Mouse (Mus musculus) embryonic facial prominence, embryonic 12.5 days (tissue): ENCODE results near the gene Mlec. TPM values are rescaled to one million over a fixed set of nuclear protein-coding genes. Genes with fewer than 3 reads are reported as not detected.

ENCODE experiments used
- ATAC-seq: fragments of 200-750 bp; cut with Nextera tagmentation; 2 replicates; pipeline ENCODE4 v1.8.0; 2017; ENCODE audit not compliant: insufficient number of reproducible peaks, insufficient read depth, low FRiP score, low TSS enrichment
- H3K27ac ChIP-seq: fragments of 300-500 bp; sonication (generic); 2 replicates; pipeline ENCODE4 v1.5.1; 2016; ENCODE audit warnings: mild to moderate bottlenecking
- H3K27me3 ChIP-seq: fragments of 300-500 bp; sonication (generic); 2 replicates; pipeline ENCODE4 v1.6.1; 2016; ENCODE audit warnings: mild to moderate bottlenecking, moderate library complexity
- H3K36me3 ChIP-seq: fragments of 300-500 bp; sonication (generic); 2 replicates; pipeline ENCODE4 v1.6.1; 2016; ENCODE audit warnings: mild to moderate bottlenecking
- H3K4me1 ChIP-seq: fragments of 300-500 bp; sonication (generic); 2 replicates; pipeline ENCODE4 v1.6.1; 2016
- H3K4me2 ChIP-seq: fragments of 300-500 bp; sonication (generic); replicated peaks from 2 replicates; pipeline ENCODE4 v1.6.1; 2016; ENCODE audit warnings: mild to moderate bottlenecking, moderate library complexity
- H3K4me3 ChIP-seq: fragments of 300-500 bp; sonication (generic); 2 replicates; pipeline ENCODE4 v1.5.1; 2016; ENCODE audit warnings: mild to moderate bottlenecking
- H3K9ac ChIP-seq: fragments of 300-500 bp; sonication (generic); 2 replicates; pipeline ENCODE4 v1.6.1; 2016; ENCODE audit warnings: mild to moderate bottlenecking, moderate library complexity
- H3K9me3 ChIP-seq: fragments of 300-500 bp; sonication (generic); 2 replicates; pipeline ENCODE4 v1.6.1; 2016; ENCODE audit warnings: mild to moderate bottlenecking, moderate library complexity
- WGBS: fragments of 180-500 bp; shearing (Covaris S2); methylation state at CpG from one replicate; pipeline ENCODE4 v1.1.7; 2016; 5-methylcytosine and 5-hydroxymethylcytosine counted together
- polyA plus RNA-seq: library from polyadenylated mRNA; unstranded; fragments of >200 nt; fragmentation: Nextera tagmentation; extraction: Ambion mirVana; gene quantifications from 2 replicates; pipeline ENCODE4 v1.2.1, GENCODE M21; 2016

Mlec gene
- polyA plus RNA-seq, 1 experiment from 2014 or later = 86.6 TPM

DNA sequence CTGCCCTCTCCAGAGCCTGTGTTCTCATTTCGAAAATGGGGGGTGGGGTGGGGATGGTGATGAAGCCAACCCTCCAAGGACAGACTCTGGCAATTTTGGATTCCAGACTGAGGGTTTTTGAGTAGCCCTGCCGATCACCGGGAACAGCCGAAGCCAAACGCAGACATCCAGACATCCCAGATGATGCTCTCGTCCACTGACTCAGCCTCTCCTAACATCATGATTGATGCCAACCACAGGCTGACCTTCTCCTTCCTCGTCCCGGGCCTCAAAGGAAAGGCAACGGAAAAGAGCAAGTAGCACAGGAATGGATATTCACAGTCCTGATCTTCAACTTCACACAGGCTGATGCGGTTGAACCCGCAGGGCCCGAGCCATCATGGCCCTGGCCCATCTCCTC is 32.1 kb upstream of the Mlec start:
- Histone ChIP-seq H3K4me3 (no peak overlapping the region), H3K27ac (no peak overlapping the region), H3K9me3 (no peaks in the 10 kb centered on the region), H3K4me1 (peaks cover 43% of the 10 kb centered on the region), H3K36me3 (no peaks in the 10 kb centered on the region), H3K9ac (no peak overlapping the region), H3K27me3 (peaks cover 78% of the 10 kb centered on the region), H3K4me2 (no peak overlapping the region)
- ATAC-seq = no peak
- WGBS = 51% methylated on average over 12 of the region's 12 CpGs

DNA sequence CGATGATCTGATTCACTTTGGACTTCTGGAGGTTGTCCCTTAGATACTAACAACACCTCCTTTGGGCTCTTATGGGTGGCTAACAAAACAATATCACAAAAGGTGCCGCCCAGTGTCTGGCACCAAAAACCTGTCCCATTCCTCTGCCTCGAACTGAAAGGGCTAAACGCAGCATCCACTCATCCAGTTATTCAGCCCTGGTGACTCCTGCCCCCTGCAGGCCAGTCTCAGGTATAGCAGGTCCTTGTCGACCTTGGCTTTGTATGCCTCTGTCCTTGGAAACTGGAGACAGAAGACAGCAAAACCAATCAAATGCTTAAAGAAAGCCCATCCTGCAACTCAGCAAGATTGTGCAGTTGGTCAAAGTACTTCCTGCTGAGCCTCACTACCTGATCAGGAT is 30.8 kb upstream of the Mlec start:
- Histone ChIP-seq H3K27me3 (peaks cover 67% of the 10 kb centered on the region), H3K36me3 (no peaks in the 10 kb centered on the region), H3K4me3 (no peak overlapping the region), H3K4me1 (peaks cover 39% of the 10 kb centered on the region), H3K27ac (no peak overlapping the region), H3K9ac (no peak overlapping the region), H3K4me2 (no peak overlapping the region), H3K9me3 (no peaks in the 10 kb centered on the region)
- WGBS = 51% methylated on average over 5 of the region's 5 CpGs
- ATAC-seq = no peak

DNA sequence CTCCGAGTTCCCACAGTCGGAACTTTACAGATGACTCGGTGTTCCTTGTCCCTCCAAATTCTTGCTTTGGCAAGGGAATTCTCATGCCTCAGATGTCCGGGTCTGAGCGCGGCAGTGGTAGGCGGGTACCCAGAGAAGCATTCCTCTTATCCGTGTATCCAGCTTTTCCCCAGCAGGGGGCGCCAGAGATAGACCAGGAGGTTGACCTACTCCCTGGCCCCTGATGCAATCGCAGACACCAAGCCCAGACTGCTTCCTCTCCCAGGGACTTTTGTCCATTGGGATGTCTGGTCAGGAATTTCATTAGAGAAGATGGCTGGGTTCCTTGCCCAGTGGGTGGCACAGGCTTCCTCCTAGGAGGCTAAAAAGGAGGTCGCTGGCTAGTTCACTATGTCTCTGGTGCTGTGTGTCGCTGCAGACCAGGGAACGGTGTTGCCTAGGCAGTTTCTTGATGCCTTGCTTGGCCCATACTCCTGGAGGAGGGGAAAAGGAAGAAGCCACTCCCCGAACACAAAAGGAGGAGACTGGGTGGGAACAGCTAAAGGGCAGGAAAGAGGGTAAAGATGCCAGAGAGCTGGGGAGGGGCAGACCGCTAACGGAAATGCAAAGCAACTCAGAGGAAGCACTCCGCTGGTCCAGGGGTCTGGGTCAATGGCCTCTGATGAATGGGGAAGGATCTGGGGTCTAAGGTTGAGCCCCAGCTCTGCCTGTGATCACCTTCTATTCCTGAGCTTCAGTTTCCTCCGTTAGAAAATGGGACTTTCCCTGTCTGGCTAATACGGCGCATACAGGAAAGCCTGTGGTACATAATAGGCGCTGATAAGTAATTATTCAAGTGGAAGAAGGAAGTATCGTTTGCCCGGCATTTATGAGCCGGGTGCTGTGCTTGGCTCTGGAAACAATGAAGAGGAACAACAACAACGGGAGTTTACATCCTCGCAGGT is 29.5 kb upstream of the Mlec start:
- H3K4me1 ChIP-seq = peaks cover 25% of the 10 kb centered on the region
- no peak overlapping the region for H3K9ac ChIP-seq
- H3K36me3 ChIP-seq = no peaks in the 10 kb centered on the region
- ATAC-seq = 0 out of 2 replicates have a peak, but pooled peaks have one; percentile 32
- peaks cover 53% of the 10 kb centered on the region for H3K27me3 ChIP-seq
- no peaks in the 10 kb centered on the region for H3K9me3 ChIP-seq
- 14% methylated on average over 26 of the region's 26 CpGs for WGBS
- H3K27ac ChIP-seq = no peak overlapping the region
- H3K4me3 ChIP-seq = no peak overlapping the region
- peak overlapping the region; percentile 31 for H3K4me2 ChIP-seq

DNA sequence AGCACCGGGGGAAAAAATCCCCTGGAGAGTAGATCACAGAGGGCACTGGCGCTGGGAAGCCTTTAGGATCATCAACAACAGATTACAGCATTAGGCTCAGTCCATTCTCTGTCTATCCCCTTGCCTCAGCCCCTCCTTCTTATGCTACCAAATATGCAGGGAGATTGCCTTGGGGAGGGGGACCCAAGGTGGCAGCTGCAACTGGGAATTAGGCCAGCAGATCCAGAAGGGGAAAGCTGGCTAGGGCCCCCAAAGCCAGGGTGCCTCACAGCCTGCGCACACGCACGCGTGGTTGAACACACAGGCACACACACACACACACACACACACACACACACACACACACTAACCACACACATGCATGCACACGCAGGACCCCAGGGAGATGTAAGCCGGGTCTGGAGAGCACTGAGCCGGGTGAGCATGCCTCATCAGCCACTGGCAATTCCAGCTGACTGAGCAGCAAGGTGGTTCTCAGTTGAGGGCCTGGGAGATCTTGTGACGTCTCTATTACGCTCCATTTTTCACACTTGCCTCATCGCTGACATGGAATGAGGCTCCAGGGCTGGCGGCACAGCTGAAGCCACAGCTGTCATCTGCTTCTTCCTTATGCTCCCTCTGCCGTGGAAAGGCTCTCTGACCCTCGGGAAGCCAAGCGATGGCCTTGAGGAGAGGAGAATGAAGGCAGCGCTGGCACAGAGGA is 28.5 kb upstream of the Mlec start:
- peaks cover 17% of the 10 kb centered on the region for H3K4me1 ChIP-seq
- no peak overlapping the region for H3K4me3 ChIP-seq
- H3K27ac ChIP-seq = 0 out of 2 replicates have a peak overlapping the region, but pooled peaks have one; percentile 6
- H3K9ac ChIP-seq = no peak overlapping the region
- peaks cover 44% of the 10 kb centered on the region for H3K27me3 ChIP-seq
- peak overlapping the region; percentile 31 for H3K4me2 ChIP-seq
- ATAC-seq = no peak
- WGBS = 34% methylated on average over 13 of the region's 17 CpGs
- H3K9me3 ChIP-seq = no peaks in the 10 kb centered on the region
- H3K36me3 ChIP-seq = no peaks in the 10 kb centered on the region

DNA sequence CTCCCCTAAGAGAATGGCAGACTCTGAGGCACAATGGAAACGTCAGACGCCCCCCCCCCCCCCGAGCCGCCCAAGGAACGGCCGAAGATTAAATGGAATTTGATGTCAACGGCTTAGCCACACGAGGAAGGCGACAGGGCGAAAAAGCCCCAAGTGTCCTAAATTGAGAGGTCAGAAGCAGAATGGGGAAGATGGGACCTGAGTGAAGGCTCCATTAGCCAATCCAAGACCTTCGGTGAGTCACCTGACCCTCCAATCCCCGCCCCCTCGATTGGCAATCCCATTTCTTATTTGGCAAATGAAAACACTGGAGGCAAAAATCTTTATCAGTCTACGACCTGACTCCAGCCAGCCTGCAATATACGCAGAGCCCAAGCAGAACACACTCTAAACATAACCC is 26.7 kb upstream of the Mlec start:
- H3K36me3 ChIP-seq = no peaks in the 10 kb centered on the region
- ATAC-seq = no peak
- H3K4me1 ChIP-seq = peaks cover 17% of the 10 kb centered on the region
- H3K4me2 ChIP-seq = peak overlapping the region; percentile 36
- WGBS = 26% methylated on average over 15 of the region's 15 CpGs
- H3K4me3 ChIP-seq = no peak overlapping the region
- no peaks in the 10 kb centered on the region for H3K9me3 ChIP-seq
- peaks cover 26% of the 10 kb centered on the region for H3K27me3 ChIP-seq
- no peak overlapping the region for H3K9ac ChIP-seq
- no peak overlapping the region for H3K27ac ChIP-seq

DNA sequence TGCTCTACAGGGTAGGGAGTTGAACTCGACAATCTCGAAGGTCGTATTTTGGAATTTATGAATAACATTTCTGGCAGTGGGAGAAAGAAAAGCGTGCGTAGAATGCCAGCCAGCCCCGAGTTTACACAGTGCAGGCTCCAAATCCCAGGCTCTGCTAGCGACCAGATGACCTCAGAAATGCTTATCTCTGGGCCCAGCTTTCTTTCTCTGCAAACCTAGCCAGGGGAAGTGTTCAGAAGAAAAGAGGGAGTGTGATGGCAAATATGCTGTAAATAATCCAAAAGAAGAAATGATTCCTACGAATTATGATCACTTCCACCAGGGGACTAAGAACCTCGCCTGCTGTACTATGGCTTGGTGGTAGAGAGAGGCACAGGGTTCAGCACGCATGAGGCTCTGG is 25.5 kb upstream of the Mlec start:
- no peak overlapping the region for H3K4me3 ChIP-seq
- 75% methylated on average over 10 of the region's 10 CpGs for WGBS
- peaks cover 19% of the 10 kb centered on the region for H3K27me3 ChIP-seq
- no peak overlapping the region for H3K9ac ChIP-seq
- H3K9me3 ChIP-seq = no peaks in the 10 kb centered on the region
- H3K4me1 ChIP-seq = peaks cover 17% of the 10 kb centered on the region
- H3K27ac ChIP-seq = no peak overlapping the region
- no peaks in the 10 kb centered on the region for H3K36me3 ChIP-seq
- no peak for ATAC-seq
- H3K4me2 ChIP-seq = no peak overlapping the region

DNA sequence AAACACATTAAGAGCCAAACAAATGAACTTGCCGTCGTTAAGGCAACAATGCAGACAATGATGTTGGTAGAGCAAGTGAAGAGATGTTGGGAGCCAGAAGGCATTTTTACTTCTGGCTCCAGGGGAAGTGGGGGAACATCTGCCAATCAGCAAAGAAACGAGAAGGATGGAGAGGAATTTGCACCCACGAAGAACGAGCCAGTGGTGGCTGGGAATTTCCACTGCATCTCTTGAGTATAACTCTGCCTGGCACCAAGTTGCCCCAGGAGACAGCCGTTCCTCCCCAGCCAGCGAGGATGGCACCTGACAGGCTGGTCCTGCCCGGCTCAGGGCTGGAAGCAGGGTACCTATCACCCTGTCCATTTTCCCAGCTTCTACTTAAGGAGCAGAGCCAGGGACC is 24.9 kb upstream of the Mlec start:
- Histone ChIP-seq H3K27ac (no peak overlapping the region), H3K9ac (no peak overlapping the region), H3K4me1 (peaks cover 17% of the 10 kb centered on the region), H3K9me3 (no peaks in the 10 kb centered on the region), H3K36me3 (no peaks in the 10 kb centered on the region), H3K27me3 (peaks cover 19% of the 10 kb centered on the region), H3K4me2 (no peak overlapping the region), H3K4me3 (no peak overlapping the region)
- WGBS = 78% methylated on average over 8 of the region's 8 CpGs
- no peak for ATAC-seq

DNA sequence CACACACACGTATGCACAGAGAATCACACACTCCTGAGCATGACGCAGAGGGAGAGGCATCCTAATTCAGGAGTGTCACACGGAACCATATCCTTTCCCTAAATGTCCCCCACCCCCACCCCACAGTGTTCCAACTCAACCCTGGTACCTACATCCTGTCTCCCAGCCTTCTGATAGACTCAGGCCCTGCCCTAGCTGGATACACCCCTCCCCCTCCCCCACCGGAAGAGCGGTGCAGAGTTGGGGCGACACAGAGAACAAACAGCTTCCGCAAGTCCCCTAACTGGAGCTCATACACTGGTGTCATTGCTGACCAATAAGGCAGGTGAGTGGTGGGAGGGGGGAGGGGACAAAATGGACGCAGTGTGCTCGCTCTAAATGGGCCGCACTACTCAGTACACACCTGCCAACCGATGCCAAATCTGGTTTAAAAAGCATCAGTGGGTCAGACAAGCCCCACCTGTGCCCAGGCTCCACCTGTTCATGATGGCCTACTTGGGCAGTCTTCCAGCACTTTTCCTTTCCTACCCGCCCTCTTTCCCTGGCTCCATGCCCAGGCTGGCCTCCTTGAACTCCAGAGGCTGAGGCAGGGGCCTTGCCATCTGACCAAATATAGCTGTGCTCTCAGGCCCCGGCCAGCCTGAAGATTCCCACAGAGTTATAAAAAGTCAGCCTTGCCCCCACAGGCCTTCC is 23.4 kb upstream of the Mlec start:
- Histone ChIP-seq H3K27ac (no peak overlapping the region), H3K9me3 (no peaks in the 10 kb centered on the region), H3K4me3 (no peak overlapping the region), H3K9ac (no peak overlapping the region), H3K27me3 (peaks cover 6% of the 10 kb centered on the region), H3K4me1 (peaks cover 5% of the 10 kb centered on the region), H3K4me2 (no peak overlapping the region), H3K36me3 (no peaks in the 10 kb centered on the region)
- no peak for ATAC-seq
- WGBS = 78% methylated on average over 13 of the region's 13 CpGs

DNA sequence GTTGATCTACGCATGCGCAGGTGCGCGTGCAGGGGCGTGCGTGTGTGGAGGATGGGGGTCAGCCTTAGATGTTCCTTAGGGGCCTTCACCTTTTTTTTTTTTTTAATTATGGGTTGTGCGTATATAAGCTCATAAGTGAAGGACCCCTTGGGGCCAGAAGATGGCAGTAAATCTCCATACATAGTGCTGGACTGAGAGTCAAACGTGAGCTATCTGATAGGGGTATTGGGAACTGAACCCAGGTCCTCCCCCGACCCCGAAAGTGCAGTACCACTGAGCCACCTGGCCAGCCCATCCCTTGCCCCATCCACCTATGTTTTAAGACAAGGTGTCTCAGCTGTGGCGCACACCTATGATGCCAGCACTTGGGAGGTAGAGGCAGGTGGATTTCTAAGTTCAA is 21.6 kb upstream of the Mlec start:
- ATAC-seq = no peak
- Histone ChIP-seq H3K27ac (no peak overlapping the region), H3K9ac (no peak overlapping the region), H3K4me1 (0 out of 2 replicates have a peak, but pooled peaks cover 2% of the 10 kb centered on the region), H3K4me2 (no peak overlapping the region), H3K27me3 (no peaks in the 10 kb centered on the region), H3K36me3 (no peaks in the 10 kb centered on the region), H3K4me3 (no peak overlapping the region), H3K9me3 (no peaks in the 10 kb centered on the region)
- 91% methylated on average over 11 of the region's 11 CpGs for WGBS

DNA sequence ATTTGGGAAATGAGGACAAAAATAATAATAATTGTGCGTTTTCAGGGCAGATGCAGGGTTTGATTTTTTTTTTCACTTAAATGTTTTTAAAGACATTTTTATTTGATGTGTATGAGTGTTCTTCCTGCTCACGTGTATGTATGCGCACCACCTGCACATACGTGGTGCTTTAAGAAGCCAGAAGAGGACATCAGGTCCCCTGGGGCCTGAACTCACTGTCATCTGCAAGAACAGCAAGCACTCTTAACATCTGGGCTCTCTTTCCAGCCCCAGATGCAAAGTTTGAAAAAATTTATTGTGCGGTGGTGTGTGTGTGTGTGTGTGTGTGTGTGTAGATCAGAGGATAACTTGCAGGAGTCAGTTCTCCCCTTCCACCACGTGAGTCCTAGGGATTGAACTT is 19.9 kb upstream of the Mlec start:
- Histone ChIP-seq H3K9me3 (no peaks in the 10 kb centered on the region), H3K36me3 (no peaks in the 10 kb centered on the region), H3K27me3 (no peaks in the 10 kb centered on the region), H3K9ac (no peak overlapping the region), H3K4me3 (no peak overlapping the region), H3K4me1 (no peaks in the 10 kb centered on the region), H3K27ac (no peak overlapping the region), H3K4me2 (no peak overlapping the region)
- 74% methylated on average over 6 of the region's 6 CpGs for WGBS
- ATAC-seq = no peak

DNA sequence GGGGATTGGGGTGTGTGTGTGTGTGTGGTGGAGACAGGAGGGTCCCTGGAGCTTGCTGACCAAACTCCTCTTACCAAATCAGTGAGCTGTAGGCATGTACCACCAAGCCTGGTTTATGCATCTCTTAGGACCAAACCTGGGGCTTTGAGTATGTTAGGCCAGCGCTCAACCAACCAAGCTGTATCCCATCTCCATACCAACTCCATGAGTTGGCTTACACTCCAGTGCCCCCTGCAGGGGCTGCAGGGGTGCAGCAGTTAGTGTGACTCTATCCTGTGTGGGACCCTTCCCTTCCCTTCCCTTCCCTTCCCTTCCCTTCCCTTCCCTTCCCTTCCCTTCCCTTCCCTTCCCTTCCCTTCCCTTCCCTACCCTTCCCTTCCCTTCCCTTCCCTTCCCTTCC is 16.6 kb upstream of the Mlec start:
- H3K27me3 ChIP-seq = no peaks in the 10 kb centered on the region
- no peaks in the 10 kb centered on the region for H3K36me3 ChIP-seq
- no peak overlapping the region for H3K4me3 ChIP-seq
- H3K4me2 ChIP-seq = no peak overlapping the region
- no peak for ATAC-seq
- H3K4me1 ChIP-seq = no peaks in the 10 kb centered on the region
- WGBS = 92% methylated on average over 1 of the region's 1 CpGs
- H3K27ac ChIP-seq = no peak overlapping the region
- H3K9ac ChIP-seq = no peak overlapping the region
- H3K9me3 ChIP-seq = no peaks in the 10 kb centered on the region
